Mouse (Mus musculus): ENCODE measurements around the gene Gale.

Gene Gale

GRCm38 (mm10) chr4:135943389-135943788, 20.1 kb upstream of the Gale start:
- no peak for DNase-seq (ENCODE audit: low spot score in 2 of 2)

- DNase-seq (ENCODE audit: low spot score in 2 of 2), result no peak
Measured at GRCm38 (mm10) chr4:135945706-135946105, 17.8 kb upstream of the Gale start.

GRCm38 (mm10) chr4:135946278-135946658, 17.3 kb upstream of the Gale start, which contains the start of gene Hmgcl:
TSS of gene Hmgcl (plus strand) at chr4:135946448.
- peak; percentile 92 to 96 for DNase-seq (ENCODE audit: low spot score in 2 of 2)

GRCm38 (mm10) chr4:135946659-135947301, 16.7 kb upstream of the Gale start:
- DNase-seq (ENCODE audit: low spot score in 2 of 2), result no peak

GRCm38 (mm10) chr4:135948142-135948541, 15.4 kb upstream of the Gale start:
- no peak for DNase-seq (ENCODE audit: low spot score in 2 of 2)

GRCm38 (mm10) chr4:135949475-135949874, 14.1 kb upstream of the Gale start:
- DNase-seq (ENCODE audit: low spot score in 2 of 2), result no peak

- DNase-seq (ENCODE audit: low spot score in 2 of 2), result no peak
Measured at GRCm38 (mm10) chr4:135949911-135950310, 13.6 kb upstream of the Gale start.

GRCm38 (mm10) chr4:135950365-135950764, 13.2 kb upstream of the Gale start:
- DNase-seq (ENCODE audit: low spot score in 2 of 2), result no peak

- no peak for DNase-seq (ENCODE audit: low spot score in 2 of 2)
Measured at GRCm38 (mm10) chr4:135951505-135951904, 12.0 kb upstream of the Gale start.

GRCm38 (mm10) chr4:135953179-135953578, 10.3 kb upstream of the Gale start:
- no peak for DNase-seq (ENCODE audit: low spot score in 2 of 2)

GRCm38 (mm10) chr4:135954241-135954640, 9.3 kb upstream of the Gale start:
- DNase-seq (ENCODE audit: low spot score in 2 of 2), result peak; percentile 48 to 59

GRCm38 (mm10) chr4:135955886-135956285, 7.6 kb upstream of the Gale start:
- DNase-seq (ENCODE audit: low spot score in 2 of 2), result no peak

- DNase-seq (ENCODE audit: low spot score in 2 of 2), result no peak
Measured at GRCm38 (mm10) chr4:135958354-135958753, 5.2 kb upstream of the Gale start.

GRCm38 (mm10) chr4:135960717-135961116, 2.8 kb upstream of the Gale start:
- peak; percentile 73 to 83 for DNase-seq (ENCODE audit: low spot score in 2 of 2)

GRCm38 (mm10) chr4:135961709-135962108, 1.8 kb upstream of the Gale start:
- DNase-seq (ENCODE audit: low spot score in 2 of 2), result no peak

GRCm38 (mm10) chr4:135962198-135962597, 1.3 kb upstream of the Gale start:
- DNase-seq (ENCODE audit: low spot score in 2 of 2), result no peak

- no peak for DNase-seq (ENCODE audit: low spot score in 2 of 2)
Measured at GRCm38 (mm10) chr4:135962946-135963345, 581 bp upstream of the Gale start.

- peak; percentile 43 to 45 for DNase-seq (ENCODE audit: low spot score in 2 of 2)
Measured at GRCm38 (mm10) chr4:135964426-135964825, 899 bp downstream of the Gale start.

GRCm38 (mm10) chr4:135965113-135965512, 1.6 kb downstream of the Gale start:
- DNase-seq (ENCODE audit: low spot score in 2 of 2), result no peak

- DNase-seq (ENCODE audit: low spot score in 2 of 2), result no peak
Measured at GRCm38 (mm10) chr4:135966283-135966682, 2.8 kb downstream of the Gale start.

- no peak for DNase-seq (ENCODE audit: low spot score in 2 of 2)
Measured at GRCm38 (mm10) chr4:135967086-135967760, 3.7 kb downstream of the Gale start.

GRCm38 (mm10) chr4:135968271-135968869, 4.8 kb downstream of the Gale start:
- no peak for DNase-seq (ENCODE audit: low spot score in 2 of 2)

Measured in spleen, postnatal 36 days (tissue).